Mouse (Mus musculus): ENCODE measurements at regions not wholly inside any gene's neighbourhood (a gene's known extent, or its start where the extent isn't known, plus 50 kb on each side); places are given as distances from the start of the nearest gene placed in this dataset.

- ATAC-seq (replicated peaks; ENCODE audit: extremely low read depth, insufficient read depth, low FRiP score): no peak
- Histone ChIP-seq H3K9ac (ENCODE audit: low read length) (no peak overlapping the region), H3K4me2 (ENCODE audit: low read depth, low read length) (no peak overlapping the region), H3K27me3 (ENCODE audit: control insufficient read depth, insufficient read depth, low read length) (no peaks in the 10 kb centered on the region), H3K27ac (ENCODE audit: low read length) (no peak overlapping the region), H3K36me3 (ENCODE audit: control insufficient read depth, insufficient read depth) (no peaks in the 10 kb centered on the region), H3K4me1 (ENCODE audit: control insufficient read depth, insufficient read depth, low read length) (no peaks in the 10 kb centered on the region), H3K9me3 (replicated peaks; ENCODE audit: control insufficient read depth, low read length) (no peaks in the 10 kb centered on the region), H3K4me3 (ENCODE audit: low read length) (no peak overlapping the region)
- WGBS: 43% methylated on average over 2 of the region's 2 CpGs
These were observed 134.4 kb downstream of the Tmem161b start for GRCm38 (mm10) chr13:84356455-84356854.

- no peak overlapping the region for H3K4me3 ChIP-seq (ENCODE audit: low read length)
- no peak for ATAC-seq (replicated peaks; ENCODE audit: extremely low read depth, insufficient read depth, low FRiP score)
- no peak overlapping the region for H3K4me2 ChIP-seq (ENCODE audit: low read depth, low read length)
- no peak overlapping the region for H3K27ac ChIP-seq (ENCODE audit: low read length)
- WGBS: 89% methylated on average over 2 of the region's 2 CpGs
- H3K36me3 ChIP-seq (ENCODE audit: control insufficient read depth, insufficient read depth): no peaks in the 10 kb centered on the region
- no peaks in the 10 kb centered on the region for H3K4me1 ChIP-seq (ENCODE audit: control insufficient read depth, insufficient read depth, low read length)
- no peaks in the 10 kb centered on the region for H3K27me3 ChIP-seq (ENCODE audit: control insufficient read depth, insufficient read depth, low read length)
- no peak overlapping the region for H3K9ac ChIP-seq (ENCODE audit: low read length)
- H3K9me3 ChIP-seq (replicated peaks; ENCODE audit: control insufficient read depth, low read length): no peaks in the 10 kb centered on the region; the same call in 1 of the 2 replicates
These were observed 138.4 kb downstream of the Tmem161b start for GRCm38 (mm10) chr13:84360536-84360935.

DNA sequence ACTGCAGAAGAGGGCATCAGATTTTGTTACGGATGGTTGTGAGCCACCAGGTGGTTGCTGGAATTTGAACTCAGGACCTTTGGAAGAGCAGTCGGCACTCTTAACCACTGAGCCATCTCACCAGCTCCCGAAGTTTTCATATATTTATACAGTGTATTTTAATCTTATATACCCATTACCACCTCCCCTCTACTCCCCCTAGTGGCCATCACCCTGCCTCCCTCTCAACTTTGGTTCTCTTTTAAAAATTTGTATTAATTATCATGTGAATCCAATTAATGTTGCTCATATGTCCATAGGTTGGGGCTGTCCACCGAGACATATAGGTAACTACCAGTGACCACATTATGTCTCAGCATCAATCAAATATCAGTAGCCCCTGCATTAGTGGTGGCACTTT lies 142.0 kb downstream of the Tmem161b start:
- H3K36me3 ChIP-seq (ENCODE audit: control insufficient read depth, insufficient read depth): no peaks in the 10 kb centered on the region
- no peak overlapping the region for H3K9ac ChIP-seq (ENCODE audit: low read length)
- ATAC-seq (replicated peaks; ENCODE audit: extremely low read depth, insufficient read depth, low FRiP score): no peak
- no peak overlapping the region for H3K27ac ChIP-seq (ENCODE audit: low read length)
- H3K4me1 ChIP-seq (ENCODE audit: control insufficient read depth, insufficient read depth, low read length): no peaks in the 10 kb centered on the region
- peaks cover 4% of the 10 kb centered on the region; the same call in 1 of the 2 replicates for H3K9me3 ChIP-seq (replicated peaks; ENCODE audit: control insufficient read depth, low read length)
- no peaks in the 10 kb centered on the region for H3K27me3 ChIP-seq (ENCODE audit: control insufficient read depth, insufficient read depth, low read length)
- no peak overlapping the region for H3K4me2 ChIP-seq (ENCODE audit: low read depth, low read length)
- no peak overlapping the region for H3K4me3 ChIP-seq (ENCODE audit: low read length)
- WGBS: 84% methylated on average over 4 of the region's 4 CpGs

DNA sequence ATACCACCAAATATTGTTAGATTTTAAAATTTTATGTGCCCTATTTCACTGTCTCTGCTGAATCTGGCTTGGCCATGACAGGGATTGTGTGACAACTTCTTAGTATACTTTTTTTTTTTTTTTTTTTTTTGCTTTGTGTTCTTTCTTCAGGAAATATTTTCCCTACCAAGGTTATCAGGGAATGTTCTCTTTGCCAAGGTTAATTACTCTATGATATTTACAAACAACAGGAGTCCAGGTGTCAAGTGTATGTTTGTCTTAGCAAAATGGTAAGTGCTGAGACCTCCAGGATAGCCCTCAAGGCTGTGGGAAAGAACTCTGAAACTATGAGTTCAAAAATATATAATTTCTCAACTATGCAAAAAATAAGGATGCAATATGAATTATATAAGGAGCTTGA lies 143.4 kb downstream of the Tmem161b start:
- no peaks in the 10 kb centered on the region for H3K27me3 ChIP-seq (ENCODE audit: control insufficient read depth, insufficient read depth, low read length)
- no peak overlapping the region for H3K27ac ChIP-seq (ENCODE audit: low read length)
- H3K4me1 ChIP-seq (ENCODE audit: control insufficient read depth, insufficient read depth, low read length): no peaks in the 10 kb centered on the region
- H3K4me3 ChIP-seq (ENCODE audit: low read length): no peak overlapping the region
- no peak for ATAC-seq (replicated peaks; ENCODE audit: extremely low read depth, insufficient read depth, low FRiP score)
- no peak overlapping the region for H3K9ac ChIP-seq (ENCODE audit: low read length)
- peaks cover 4% of the 10 kb centered on the region; the same call in 1 of the 2 replicates for H3K9me3 ChIP-seq (replicated peaks; ENCODE audit: control insufficient read depth, low read length)
- no peak overlapping the region for H3K4me2 ChIP-seq (ENCODE audit: low read depth, low read length)
- no peaks in the 10 kb centered on the region for H3K36me3 ChIP-seq (ENCODE audit: control insufficient read depth, insufficient read depth)

DNA sequence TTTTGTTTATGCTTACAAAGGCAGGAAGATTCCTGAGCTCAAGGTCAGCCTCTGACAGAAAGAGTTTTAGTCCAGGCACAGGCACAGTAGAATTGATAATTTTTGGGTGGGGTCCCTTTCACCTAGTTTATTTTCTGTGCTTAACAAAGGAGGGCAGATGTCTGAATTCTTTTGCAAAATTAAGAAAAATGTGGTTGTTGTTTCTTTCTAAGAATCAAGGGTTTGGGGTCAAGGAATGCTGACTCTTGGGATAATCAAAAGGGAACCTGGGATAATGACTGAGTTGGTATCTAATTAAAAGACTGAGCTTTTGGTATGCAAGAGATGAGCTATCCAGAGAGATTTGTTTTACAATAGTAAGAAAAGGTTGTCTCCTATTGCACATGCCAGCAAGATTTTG lies 143.9 kb downstream of the Tmem161b start:
- no peak for ATAC-seq (replicated peaks; ENCODE audit: extremely low read depth, insufficient read depth, low FRiP score)

DNA sequence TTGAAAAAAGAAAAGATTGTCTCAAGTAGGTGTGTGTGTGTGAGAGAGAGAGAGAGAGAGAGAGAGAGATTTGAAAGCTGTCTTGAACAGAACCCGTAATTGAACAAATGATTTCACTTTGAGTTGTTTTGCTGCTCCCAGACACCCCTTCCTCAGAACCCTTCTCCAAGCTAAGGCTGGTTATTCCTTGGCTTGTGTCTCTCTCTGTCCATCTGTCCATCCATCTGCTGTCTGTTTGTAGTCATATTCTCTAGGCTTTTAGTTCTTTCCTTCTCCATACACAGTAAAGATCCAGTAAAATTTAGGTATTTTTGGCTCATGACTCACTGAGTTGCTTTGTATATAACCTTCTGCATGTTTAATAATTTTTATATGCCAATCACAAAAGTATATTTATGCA lies 144.7 kb downstream of the Tmem161b start:
- WGBS: 63% methylated on average over 1 of the region's 1 CpGs
- no peak for ATAC-seq (replicated peaks; ENCODE audit: extremely low read depth, insufficient read depth, low FRiP score)
- H3K27me3 ChIP-seq (ENCODE audit: control insufficient read depth, insufficient read depth, low read length): no peaks in the 10 kb centered on the region

More for the DNA sequence above, 143.9 kb downstream of the Tmem161b start:
- Histone ChIP-seq H3K4me3 (ENCODE audit: low read length) (no peak overlapping the region), H3K36me3 (ENCODE audit: control insufficient read depth, insufficient read depth) (no peaks in the 10 kb centered on the region), H3K27me3 (ENCODE audit: control insufficient read depth, insufficient read depth, low read length) (no peaks in the 10 kb centered on the region), H3K4me1 (ENCODE audit: control insufficient read depth, insufficient read depth, low read length) (no peaks in the 10 kb centered on the region), H3K27ac (ENCODE audit: low read length) (no peak overlapping the region), H3K9ac (ENCODE audit: low read length) (no peak overlapping the region), H3K4me2 (ENCODE audit: low read depth, low read length) (no peak overlapping the region), H3K9me3 (replicated peaks; ENCODE audit: control insufficient read depth, low read length) (peaks cover 4% of the 10 kb centered on the region; the same call in 1 of the 2 replicates)

GRCm38 (mm10) chr13:84368225-84368624 lies 146.1 kb downstream of the Tmem161b start:
- no peaks in the 10 kb centered on the region for H3K27me3 ChIP-seq (ENCODE audit: control insufficient read depth, insufficient read depth, low read length)
- WGBS: 77% methylated on average over 2 of the region's 2 CpGs
- H3K9ac ChIP-seq (ENCODE audit: low read length): no peak overlapping the region
- peaks cover 4% of the 10 kb centered on the region; the same call in 1 of the 2 replicates for H3K9me3 ChIP-seq (replicated peaks; ENCODE audit: control insufficient read depth, low read length)
- H3K4me2 ChIP-seq (ENCODE audit: low read depth, low read length): no peak overlapping the region
- no peak overlapping the region for H3K4me3 ChIP-seq (ENCODE audit: low read length)
- no peaks in the 10 kb centered on the region for H3K36me3 ChIP-seq (ENCODE audit: control insufficient read depth, insufficient read depth)
- no peak for ATAC-seq (replicated peaks; ENCODE audit: extremely low read depth, insufficient read depth, low FRiP score)
- H3K4me1 ChIP-seq (ENCODE audit: control insufficient read depth, insufficient read depth, low read length): no peaks in the 10 kb centered on the region
- H3K27ac ChIP-seq (ENCODE audit: low read length): no peak overlapping the region

More for the DNA sequence above, 144.7 kb downstream of the Tmem161b start:
- H3K4me2 ChIP-seq (ENCODE audit: low read depth, low read length): no peak overlapping the region
- peaks cover 4% of the 10 kb centered on the region; the same call in 1 of the 2 replicates for H3K9me3 ChIP-seq (replicated peaks; ENCODE audit: control insufficient read depth, low read length)
- no peak overlapping the region for H3K27ac ChIP-seq (ENCODE audit: low read length)
- no peaks in the 10 kb centered on the region for H3K4me1 ChIP-seq (ENCODE audit: control insufficient read depth, insufficient read depth, low read length)
- no peak overlapping the region for H3K9ac ChIP-seq (ENCODE audit: low read length)
- no peaks in the 10 kb centered on the region for H3K36me3 ChIP-seq (ENCODE audit: control insufficient read depth, insufficient read depth)
- no peak overlapping the region for H3K4me3 ChIP-seq (ENCODE audit: low read length)

DNA sequence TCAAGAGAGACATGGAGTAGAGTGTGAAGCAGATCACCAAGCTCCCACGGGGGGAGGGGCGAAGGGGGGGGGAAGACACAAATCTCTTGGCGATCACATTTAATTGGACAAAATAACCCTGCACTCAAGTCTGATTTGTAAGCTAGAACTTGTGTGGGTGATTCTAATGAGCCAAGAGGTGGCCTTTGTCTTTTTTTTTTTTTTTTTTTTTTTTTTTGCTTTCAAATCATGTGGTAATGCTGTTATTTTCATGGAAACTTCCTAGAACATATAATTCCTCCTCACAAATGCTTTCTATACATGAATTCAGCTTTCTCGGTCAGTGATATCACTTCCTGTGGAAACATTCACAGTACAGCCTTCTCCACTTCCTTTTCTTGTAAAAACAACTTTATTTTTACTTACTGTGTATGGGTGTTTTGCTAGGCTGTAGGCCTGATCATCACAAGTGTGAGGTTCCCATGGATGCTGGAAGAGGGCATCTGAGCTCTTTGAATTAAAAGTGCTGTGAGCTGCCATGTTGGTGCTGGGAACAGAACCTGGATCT lies 152.7 kb downstream of the Tmem161b start:
- no peak overlapping the region for H3K27ac ChIP-seq (ENCODE audit: low read length)
- no peak overlapping the region for H3K9ac ChIP-seq (ENCODE audit: low read length)
- no peaks in the 10 kb centered on the region for H3K4me1 ChIP-seq (ENCODE audit: control insufficient read depth, insufficient read depth, low read length)
- 79% methylated on average over 4 of the region's 4 CpGs for WGBS
- no peaks in the 10 kb centered on the region for H3K36me3 ChIP-seq (ENCODE audit: control insufficient read depth, insufficient read depth)
- no peaks in the 10 kb centered on the region for H3K9me3 ChIP-seq (replicated peaks; ENCODE audit: control insufficient read depth, low read length)
- H3K4me2 ChIP-seq (ENCODE audit: low read depth, low read length): no peak overlapping the region
- ATAC-seq (replicated peaks; ENCODE audit: extremely low read depth, insufficient read depth, low FRiP score): no peak
- no peaks in the 10 kb centered on the region for H3K27me3 ChIP-seq (ENCODE audit: control insufficient read depth, insufficient read depth, low read length)
- no peak overlapping the region for H3K4me3 ChIP-seq (ENCODE audit: low read length)

GRCm38 (mm10) chr13:84375941-84376340 lies 153.8 kb downstream of the Tmem161b start:
- Histone ChIP-seq H3K4me1 (ENCODE audit: control insufficient read depth, insufficient read depth, low read length) (no peaks in the 10 kb centered on the region), H3K9ac (ENCODE audit: low read length) (no peak overlapping the region), H3K4me3 (ENCODE audit: low read length) (no peak overlapping the region), H3K4me2 (ENCODE audit: low read depth, low read length) (no peak overlapping the region), H3K9me3 (replicated peaks; ENCODE audit: control insufficient read depth, low read length) (no peaks in the 10 kb centered on the region), H3K36me3 (ENCODE audit: control insufficient read depth, insufficient read depth) (no peaks in the 10 kb centered on the region), H3K27me3 (ENCODE audit: control insufficient read depth, insufficient read depth, low read length) (no peaks in the 10 kb centered on the region), H3K27ac (ENCODE audit: low read length) (no peak overlapping the region)
- 77% methylated on average over 4 of the region's 4 CpGs for WGBS
- ATAC-seq (replicated peaks; ENCODE audit: extremely low read depth, insufficient read depth, low FRiP score): no peak

Data from heart, embryonic 16.5 days (tissue).